Mouse (Mus musculus) v-Abl transformed pro-B cells (cell line): ENCODE results near the gene Hspa1b.
"Not testable (repeated sequence)": the region's sequence is repeated elsewhere in the genome, so short reads cannot be mapped to it uniquely, and the experiment has no call there.

ENCODE experiments used
- in situ Hi-C, 2 experiments: fragments of 400-800 bp; cut with MboI; formaldehyde crosslinking; loops; one replicate each; pipeline ENCODE4 v1.15.1; 2025; ENCODE audit not compliant: unreplicated experiment in 2 of 2

The Hspa1b gene

GRCm38 (mm10) chr17:34958734-34959129, 306 bp downstream of the Hspa1b start:
- in situ Hi-C loops: not testable (repeated sequence)

DNA sequence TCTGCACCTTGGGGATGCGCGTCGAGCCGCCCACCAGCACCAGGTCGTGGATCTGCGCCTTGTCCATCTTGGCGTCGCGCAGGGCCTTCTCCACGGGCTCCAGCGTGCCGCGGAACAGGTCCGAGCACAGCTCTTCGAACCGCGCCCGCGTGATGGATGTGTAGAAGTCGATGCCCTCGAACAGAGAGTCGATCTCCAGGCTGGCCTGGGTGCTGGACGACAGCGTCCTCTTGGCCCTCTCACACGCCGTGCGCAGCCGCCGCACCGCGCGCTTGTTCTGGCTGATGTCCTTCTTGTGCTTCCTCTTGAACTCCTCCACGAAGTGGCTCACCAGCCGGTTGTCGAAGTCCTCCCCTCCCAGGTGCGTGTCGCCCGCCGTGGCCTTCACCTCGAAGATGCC, 1.1 kb downstream of the Hspa1b start:
- in situ Hi-C loops: not testable (repeated sequence)

DNA sequence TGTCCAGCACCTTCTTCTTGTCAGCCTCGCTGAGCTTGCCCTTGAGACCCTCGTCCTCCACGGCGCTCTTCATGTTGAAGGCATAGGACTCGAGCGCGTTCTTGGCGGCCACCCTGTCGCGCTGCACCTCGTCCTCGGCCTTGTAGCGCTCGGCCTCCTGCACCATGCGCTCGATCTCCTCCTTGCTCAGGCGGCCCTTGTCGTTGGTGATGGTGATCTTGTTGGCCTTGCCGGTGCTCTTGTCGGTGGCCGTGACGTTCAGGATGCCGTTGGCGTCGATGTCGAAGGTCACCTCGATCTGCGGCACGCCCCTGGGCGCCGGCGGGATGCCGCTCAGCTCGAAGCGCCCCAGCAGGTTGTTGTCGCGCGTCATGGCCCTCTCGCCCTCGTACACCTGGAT, 1.7 kb downstream of the Hspa1b start:
- in situ Hi-C loops: not testable (repeated sequence)

- in situ Hi-C loops: no loop called here
These were observed 2.7 kb downstream of the Hspa1b start for GRCm38 (mm10) chr17:34956340-34956739.

GRCm38 (mm10) chr17:34955884-34956283, 3.2 kb downstream of the Hspa1b start:
- in situ Hi-C loops: no loop called here

DNA sequence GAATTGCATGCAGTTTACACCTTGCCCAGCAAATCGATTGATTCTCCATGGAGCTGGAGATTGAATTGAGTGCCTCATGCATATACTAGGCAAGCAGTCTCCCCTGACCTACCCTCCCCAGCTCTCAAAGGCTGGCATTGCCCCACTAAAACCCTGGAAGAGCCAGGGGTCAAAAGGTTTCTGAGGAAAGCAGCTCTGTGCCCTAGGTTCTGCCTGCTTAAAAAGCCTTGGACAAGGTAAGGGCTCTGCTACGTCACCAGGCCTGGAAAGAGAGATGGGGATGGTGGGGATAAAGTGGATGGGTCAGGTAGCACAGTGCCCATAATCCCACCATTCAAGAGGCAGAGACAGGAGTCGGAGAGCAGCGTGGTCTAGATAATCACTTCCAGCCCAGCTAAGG, 4.2 kb downstream of the Hspa1b start:
- in situ Hi-C loops: loop anchor here in 1 of 2 experiments (5.0 kb wide), 1 partner anchor 32 kb away; no protein-coding TSS in a partner anchor

DNA sequence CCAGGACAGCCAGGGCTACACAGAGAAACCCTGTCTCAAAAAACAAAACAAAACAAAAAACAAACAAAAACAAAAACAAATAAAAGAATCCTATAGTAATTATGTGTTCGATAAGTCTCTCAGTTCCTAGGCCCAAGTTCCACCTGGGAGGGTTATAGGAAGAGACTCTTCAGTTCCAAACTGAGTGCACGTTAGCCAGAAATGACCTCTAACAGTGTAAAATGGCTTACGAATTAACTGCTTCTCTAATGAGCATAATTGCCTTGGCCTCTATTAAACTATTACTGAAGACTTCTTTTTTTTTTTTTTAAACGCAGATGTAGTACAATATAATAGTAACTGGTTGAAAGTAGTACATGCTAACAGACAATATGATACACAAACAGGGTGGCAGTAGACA, 5.1 kb downstream of the Hspa1b start:
- in situ Hi-C loops: loop anchor here in 1 of 2 experiments (5.0 kb wide), 1 partner anchor 33 kb away; no protein-coding TSS in a partner anchor

DNA sequence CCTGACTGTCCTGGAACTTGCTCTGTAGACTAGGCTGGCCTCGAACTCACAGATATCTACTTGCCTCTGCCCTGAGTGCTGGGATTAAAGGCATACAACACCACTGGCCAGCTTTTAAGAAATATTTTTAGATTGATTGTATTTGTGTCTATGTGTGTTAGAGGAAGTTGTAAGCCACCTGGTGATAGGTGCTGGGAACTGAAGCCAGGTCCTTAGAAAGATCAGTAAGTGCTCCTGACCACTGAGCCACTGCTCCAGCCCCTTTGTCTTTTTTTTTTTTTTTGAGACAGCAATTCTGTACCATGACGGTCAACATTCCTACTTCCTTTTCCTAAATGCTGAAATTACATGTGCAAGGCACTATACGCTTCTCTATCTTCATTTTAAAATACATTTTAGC, 5.8 kb downstream of the Hspa1b start:
- in situ Hi-C loops: loop anchor here in 1 of 2 experiments (5.0 kb wide), 1 partner anchor 34 kb away; no protein-coding TSS in a partner anchor

GRCm38 (mm10) chr17:34952378-34953040, 6.5 kb downstream of the Hspa1b start:
- in situ Hi-C loops: loop anchor here in 1 of 2 experiments (5.0 kb wide), 1 partner anchor 35 kb away; no protein-coding TSS in a partner anchor

- in situ Hi-C loops: loop anchor here in 1 of 2 experiments (5.0 kb wide), 1 partner anchor 35 kb away; no protein-coding TSS in a partner anchor
These were observed 7.2 kb downstream of the Hspa1b start for GRCm38 (mm10) chr17:34951636-34952377.

DNA sequence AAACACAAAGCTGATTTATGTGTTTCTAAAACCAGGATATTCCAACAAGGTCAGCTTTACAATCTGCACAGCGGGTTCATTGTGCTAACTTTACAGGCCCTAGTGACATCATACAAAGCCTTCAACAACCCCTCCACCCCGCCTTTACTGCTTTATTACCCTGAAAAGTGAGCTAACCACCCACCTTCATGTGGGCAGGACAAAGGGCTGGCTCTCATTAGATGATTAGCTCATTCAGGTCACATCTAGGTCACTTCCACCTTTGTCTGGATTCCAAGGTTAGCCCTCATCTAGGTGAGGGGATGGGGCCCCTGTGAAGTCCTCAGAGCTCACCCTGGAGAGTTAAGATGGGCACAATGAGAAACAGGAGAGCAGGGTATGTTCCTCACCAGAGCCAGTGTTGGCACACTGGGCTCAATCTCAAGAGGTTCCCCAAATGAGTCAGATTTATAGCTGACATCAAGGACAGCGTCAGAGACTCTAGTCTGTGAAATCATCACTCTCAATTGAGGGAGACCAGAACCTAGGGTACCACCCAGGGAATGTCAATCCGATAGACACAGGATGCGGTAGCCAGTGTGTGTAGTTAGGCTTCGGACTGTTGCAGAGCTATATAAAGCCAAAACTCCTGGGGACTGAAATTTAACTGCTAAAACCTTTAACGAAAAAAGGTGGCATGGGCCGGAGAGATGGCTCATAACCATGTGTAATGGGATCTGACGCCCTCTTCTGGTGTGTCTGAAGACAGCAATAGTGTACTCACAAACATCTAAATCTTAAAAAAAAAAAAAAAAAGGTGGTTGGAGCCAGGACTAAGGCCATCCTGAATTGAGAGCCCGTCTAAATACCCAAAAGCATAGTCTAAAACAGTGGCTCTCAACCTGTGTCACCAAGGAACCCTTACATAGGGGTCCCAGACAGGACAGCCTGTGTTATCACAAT, 8.3 kb downstream of the Hspa1b start:
- in situ Hi-C loops: loop anchor here in 1 of 2 experiments (5.0 kb wide), 1 partner anchor 37 kb away; no protein-coding TSS in a partner anchor

- in situ Hi-C loops: loop anchor here (5.0 to 25.0 kb wide), 4 partner anchors 33 to 312 kb away; partner anchors contain the start of genes Slc44a4 (in 2 of the 2), Atf6b (in 1 of the 2), Fkbpl (in 1 of the 2) and Lsm2 (in 1 of the 2)
These were observed 9.5 kb downstream of the Hspa1b start for GRCm38 (mm10) chr17:34949553-34949969.

GRCm38 (mm10) chr17:34948721-34949552, 10.1 kb downstream of the Hspa1b start:
- in situ Hi-C loops: loop anchor here (5.0 to 25.0 kb wide), 4 partner anchors 33 to 312 kb away; partner anchors contain the start of genes Slc44a4 (in 2 of the 2), Atf6b (in 1 of the 2), Fkbpl (in 1 of the 2) and Lsm2 (in 1 of the 2)

- in situ Hi-C loops: loop anchor here (5.0 to 25.0 kb wide), 4 partner anchors 35 to 310 kb away; partner anchors contain the start of genes Slc44a4 (in 2 of the 2), Atf6b (in 1 of the 2), Fkbpl (in 1 of the 2) and Lsm2 (in 1 of the 2)
These were observed 11.4 kb downstream of the Hspa1b start for GRCm38 (mm10) chr17:34947606-34948005.

- in situ Hi-C loops: loop anchor here (5.0 to 25.0 kb wide), 4 partner anchors 34 to 309 kb away; partner anchors contain the start of genes Slc44a4 (in 2 of the 2), Atf6b (in 1 of the 2), Fkbpl (in 1 of the 2) and Lsm2 (in 1 of the 2)
These were observed 12.4 kb downstream of the Hspa1b start for GRCm38 (mm10) chr17:34946486-34947140.

DNA sequence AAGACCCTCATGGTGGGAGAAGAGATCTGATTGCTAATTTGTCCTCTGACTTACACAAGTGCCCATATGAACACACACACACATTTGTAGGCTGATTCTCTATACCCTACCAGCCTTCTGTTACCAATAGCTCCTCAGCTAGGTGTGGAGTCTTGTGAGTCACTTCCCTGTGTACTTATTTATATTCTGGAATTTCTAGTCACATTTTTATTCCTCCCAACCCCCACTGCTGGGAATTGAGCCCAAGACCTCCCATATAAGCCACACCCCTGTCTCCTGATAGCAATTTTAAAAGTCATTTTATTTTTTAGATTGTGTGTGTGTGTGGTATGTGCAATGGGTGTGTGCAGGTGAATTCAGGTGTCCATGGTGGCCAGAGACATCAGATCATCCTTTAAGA, 14.7 kb downstream of the Hspa1b start:
- in situ Hi-C loops: loop anchor here in 1 of 2 experiments (25.0 kb wide), 1 partner anchor 307 kb away; the partner anchor contains the start of genes Atf6b, Fkbpl, Ppt2 and Prrt1

GRCm38 (mm10) chr17:34943128-34943815, 15.8 kb downstream of the Hspa1b start:
- in situ Hi-C loops: loop anchor here in 1 of 2 experiments (25.0 kb wide), 1 partner anchor 306 kb away; the partner anchor contains the start of genes Atf6b, Fkbpl, Ppt2 and Prrt1
